Mouse (Mus musculus) intestine, embryonic 15.5 days (tissue): ENCODE measurements at regions not wholly inside any gene's neighbourhood (a gene's known extent, or its start where the extent isn't known, plus 50 kb on each side); places are given as distances from the start of the nearest gene placed in this dataset.
A peak's percentile ranks its signal among the peaks of the same experiment; 100 is the strongest.
"Not testable (repeated sequence)": the region's sequence is repeated elsewhere in the genome, so short reads cannot be mapped to it uniquely, and the experiment has no call there.

Source experiments
- ATAC-seq: fragments of 200-750 bp; cut with Nextera tagmentation; 2 replicates; pipeline ENCODE4 v1.8.0; 2017; ENCODE audit warnings: moderate TSS enrichment, moderate library complexity
- H3K27ac ChIP-seq: fragments of 300-500 bp; sonication (generic); 2 replicates; pipeline ENCODE4 v1.5.1; 2015; ENCODE audit warnings: mild to moderate bottlenecking, inconsistent platforms
- H3K27me3 ChIP-seq: fragments of 300-500 bp; sonication (generic); replicated peaks from 2 replicates; pipeline ENCODE4 v1.6.1; 2015; ENCODE audit warnings: inconsistent platforms
- H3K36me3 ChIP-seq: fragments of 300-500 bp; sonication (generic); 2 replicates; pipeline ENCODE4 v1.6.1; 2015; ENCODE audit warnings: inconsistent platforms
- H3K4me1 ChIP-seq: fragments of 300-500 bp; sonication (generic); replicated peaks from 2 replicates; pipeline ENCODE4 v1.6.1; 2015; ENCODE audit warnings: inconsistent platforms
- H3K4me2 ChIP-seq: fragments of 300-500 bp; sonication (generic); replicated peaks from 2 replicates; pipeline ENCODE4 v1.6.1; 2015; ENCODE audit warnings: mild to moderate bottlenecking, inconsistent platforms
- H3K4me3 ChIP-seq: fragments of 300-500 bp; sonication (generic); replicated peaks from 2 replicates; pipeline ENCODE4 v1.5.1; 2015; ENCODE audit warnings: inconsistent platforms
- H3K9ac ChIP-seq: fragments of 300-500 bp; sonication (generic); 2 replicates; pipeline ENCODE4 v1.6.1; 2015; ENCODE audit warnings: inconsistent platforms
- H3K9me3 ChIP-seq: fragments of 300-500 bp; sonication (generic); 2 replicates; pipeline ENCODE4 v1.6.1; 2016; ENCODE audit warnings: inconsistent platforms
- WGBS: fragments of 180-500 bp; shearing (Covaris S2); methylation state at CpG from one replicate; pipeline ENCODE4 v1.1.7; 2015; 5-methylcytosine and 5-hydroxymethylcytosine counted together

- Histone ChIP-seq H3K36me3 (no peaks in the 10 kb centered on the region), H3K4me3 (no peak overlapping the region), H3K9ac (no peak overlapping the region), H3K4me1 (no peaks in the 10 kb centered on the region), H3K27ac (no peak overlapping the region), H3K9me3 (no peaks in the 10 kb centered on the region), H3K27me3 (no peaks in the 10 kb centered on the region), H3K4me2 (no peak overlapping the region)
- peak; percentile 25; the same call in 1 of the 2 replicates for ATAC-seq
- 78% methylated on average over 5 of the region's 5 CpGs for WGBS
Observed at GRCm38 (mm10) chr4:93555787-93556760, 220.8 kb upstream of the Tusc1 start.

DNA sequence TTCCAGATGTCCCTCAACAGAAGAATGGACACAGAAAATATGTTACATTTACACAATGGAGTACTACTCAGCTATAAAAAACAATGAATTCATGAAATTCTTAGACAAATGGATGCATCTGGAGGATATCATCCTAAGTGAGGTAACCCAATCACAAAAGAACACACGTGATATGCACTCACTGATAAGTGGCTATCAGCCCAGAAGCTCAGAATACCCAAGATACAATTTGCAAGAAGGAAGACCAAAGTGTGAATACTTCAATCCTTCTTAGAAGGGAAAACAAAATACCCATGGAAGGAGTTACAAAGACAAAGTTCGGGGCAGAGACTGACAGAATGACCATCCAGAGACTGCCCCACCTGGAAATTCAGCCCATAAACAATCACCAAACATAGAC lies 219.9 kb upstream of the Tusc1 start:
- not testable (repeated sequence) for H3K9me3 ChIP-seq, H3K27me3 ChIP-seq, ATAC-seq, H3K4me3 ChIP-seq, H3K9ac ChIP-seq, H3K4me2 ChIP-seq, H3K36me3 ChIP-seq, H3K27ac ChIP-seq, H3K4me1 ChIP-seq
- WGBS, result 78% methylated on average over 2 of the region's 2 CpGs

DNA sequence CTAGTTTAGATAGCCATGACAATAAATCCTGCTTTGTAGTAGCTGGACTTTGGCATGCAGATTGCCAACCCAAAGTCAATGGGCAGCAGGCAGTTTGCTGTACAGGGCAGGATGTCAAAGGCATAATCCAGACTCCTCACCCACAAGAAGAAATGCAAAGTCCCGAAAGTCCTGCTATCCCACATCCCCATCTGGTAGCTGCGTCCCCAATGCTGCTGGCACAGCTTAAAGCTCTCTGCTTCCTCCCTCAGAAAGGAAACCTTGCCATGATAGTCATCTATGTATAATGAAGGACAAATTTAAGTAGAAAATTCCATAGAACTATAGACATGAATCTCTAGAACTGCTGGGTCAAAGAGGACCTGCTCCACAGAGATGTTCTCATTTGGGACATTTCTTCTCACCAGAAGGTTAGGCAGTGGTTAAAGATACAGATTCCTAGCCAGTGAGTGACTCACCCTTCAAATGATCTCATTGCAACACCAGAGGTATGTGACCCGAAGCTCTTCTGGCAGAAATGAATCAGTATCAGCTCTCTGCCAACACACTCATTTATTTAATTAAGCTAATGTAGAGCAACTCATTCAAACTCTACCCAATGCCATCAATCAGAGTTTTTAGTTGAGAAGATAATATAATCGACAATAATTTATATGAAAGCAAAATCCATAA lies 217.3 kb upstream of the Tusc1 start:
- WGBS, result 73% methylated on average over 4 of the region's 4 CpGs
- no peaks in the 10 kb centered on the region for H3K27me3 ChIP-seq
- H3K4me3 ChIP-seq, result no peak overlapping the region
- H3K9ac ChIP-seq, result no peak overlapping the region
- H3K4me1 ChIP-seq, result no peaks in the 10 kb centered on the region
- H3K27ac ChIP-seq, result no peak overlapping the region
- ATAC-seq, result no peak
- no peaks in the 10 kb centered on the region for H3K9me3 ChIP-seq
- H3K4me2 ChIP-seq, result no peak overlapping the region
- no peaks in the 10 kb centered on the region for H3K36me3 ChIP-seq

DNA sequence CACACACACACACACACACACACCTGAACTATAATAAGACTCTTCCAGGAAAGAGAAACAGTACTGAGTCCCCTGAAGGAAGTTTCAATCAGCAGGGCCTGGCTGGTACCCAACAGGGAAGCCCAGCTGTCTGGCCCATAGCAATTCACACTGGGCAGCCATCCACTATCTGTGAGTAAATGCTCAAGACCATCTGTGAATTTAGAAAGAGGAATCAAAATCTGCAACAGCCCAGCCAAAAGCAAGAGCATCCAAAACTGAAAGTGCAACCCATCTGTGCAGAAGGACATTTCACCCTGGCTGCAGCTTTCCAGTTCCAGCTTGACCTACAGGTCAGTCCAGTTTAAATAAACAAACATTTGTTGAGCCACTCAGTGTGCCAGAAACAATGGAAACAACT lies 215.8 kb upstream of the Tusc1 start:
- no peak overlapping the region for H3K4me2 ChIP-seq
- H3K9me3 ChIP-seq, result no peaks in the 10 kb centered on the region
- H3K4me3 ChIP-seq, result no peak overlapping the region
- H3K27ac ChIP-seq, result no peak overlapping the region
- H3K36me3 ChIP-seq, result no peaks in the 10 kb centered on the region
- no peak overlapping the region for H3K9ac ChIP-seq
- no peaks in the 10 kb centered on the region for H3K4me1 ChIP-seq
- H3K27me3 ChIP-seq, result no peaks in the 10 kb centered on the region
- no peak for ATAC-seq

- Histone ChIP-seq H3K4me3 (no peak overlapping the region), H3K27me3 (no peaks in the 10 kb centered on the region), H3K4me2 (no peak overlapping the region), H3K4me1 (no peaks in the 10 kb centered on the region), H3K27ac (no peak overlapping the region), H3K9me3 (no peaks in the 10 kb centered on the region), H3K36me3 (no peaks in the 10 kb centered on the region), H3K9ac (no peak overlapping the region)
- ATAC-seq, result no peak
- WGBS, result 37% methylated on average over 4 of the region's 4 CpGs
Observed at GRCm38 (mm10) chr4:93540588-93540987, 205.3 kb upstream of the Tusc1 start.

- no peaks in the 10 kb centered on the region for H3K9me3 ChIP-seq
- H3K9ac ChIP-seq, result no peak overlapping the region
- H3K4me1 ChIP-seq, result no peaks in the 10 kb centered on the region
- H3K27ac ChIP-seq, result no peak overlapping the region
- ATAC-seq, result no peak
- no peak overlapping the region for H3K4me2 ChIP-seq
- no peak overlapping the region for H3K4me3 ChIP-seq
- no peaks in the 10 kb centered on the region for H3K27me3 ChIP-seq
- H3K36me3 ChIP-seq, result no peaks in the 10 kb centered on the region
- 83% methylated on average over 2 of the region's 2 CpGs for WGBS
Observed at GRCm38 (mm10) chr4:93527382-93527781, 192.1 kb upstream of the Tusc1 start.

DNA sequence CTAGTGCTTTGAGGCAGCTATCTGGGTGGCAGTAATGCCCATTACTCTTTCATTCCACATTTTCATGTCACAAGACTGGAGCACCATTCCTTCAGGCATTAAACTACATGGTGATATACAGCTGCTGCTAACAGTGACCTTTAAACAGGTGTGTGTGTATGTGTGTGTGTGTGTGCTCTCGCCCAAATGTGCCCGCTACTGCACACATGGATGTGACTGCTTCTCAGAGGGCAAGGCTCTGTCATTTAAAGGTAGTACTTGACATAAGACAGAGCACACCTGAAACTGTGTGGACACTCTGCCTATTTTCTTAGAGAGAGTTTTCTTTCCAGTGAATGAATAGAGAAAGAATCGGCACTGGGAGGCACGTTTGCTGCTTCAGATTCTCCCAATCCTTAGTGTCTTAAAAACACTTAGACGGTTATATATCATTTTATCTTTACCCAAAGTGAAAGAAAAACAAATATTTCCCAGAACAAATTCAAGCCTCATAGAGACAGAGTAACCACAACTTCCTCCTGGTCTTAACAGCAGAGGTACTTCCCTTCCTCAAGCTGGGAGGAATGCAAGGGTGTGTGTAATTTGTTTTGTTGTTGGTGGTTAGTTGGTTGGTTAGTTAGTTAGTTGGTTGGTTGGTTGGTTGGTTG lies 185.3 kb upstream of the Tusc1 start:
- 71% methylated on average over 5 of the region's 5 CpGs for WGBS
- H3K4me1 ChIP-seq, result no peaks in the 10 kb centered on the region
- no peak for ATAC-seq
- H3K36me3 ChIP-seq, result no peaks in the 10 kb centered on the region
- H3K27ac ChIP-seq, result no peak overlapping the region
- no peaks in the 10 kb centered on the region for H3K27me3 ChIP-seq
- H3K4me2 ChIP-seq, result no peak overlapping the region
- H3K9ac ChIP-seq, result no peak overlapping the region
- H3K4me3 ChIP-seq, result no peak overlapping the region
- H3K9me3 ChIP-seq, result no peaks in the 10 kb centered on the region

- ATAC-seq, result no peak
- H3K27me3 ChIP-seq, result no peaks in the 10 kb centered on the region
- WGBS, result 92% methylated on average over 5 of the region's 5 CpGs
- no peak overlapping the region for H3K27ac ChIP-seq
- H3K9me3 ChIP-seq, result no peaks in the 10 kb centered on the region
- H3K4me3 ChIP-seq, result no peak overlapping the region
- H3K9ac ChIP-seq, result no peak overlapping the region
- no peak overlapping the region for H3K4me2 ChIP-seq
- no peaks in the 10 kb centered on the region for H3K36me3 ChIP-seq
- no peaks in the 10 kb centered on the region for H3K4me1 ChIP-seq
Observed at GRCm38 (mm10) chr4:93518925-93519324, 183.6 kb upstream of the Tusc1 start.

DNA sequence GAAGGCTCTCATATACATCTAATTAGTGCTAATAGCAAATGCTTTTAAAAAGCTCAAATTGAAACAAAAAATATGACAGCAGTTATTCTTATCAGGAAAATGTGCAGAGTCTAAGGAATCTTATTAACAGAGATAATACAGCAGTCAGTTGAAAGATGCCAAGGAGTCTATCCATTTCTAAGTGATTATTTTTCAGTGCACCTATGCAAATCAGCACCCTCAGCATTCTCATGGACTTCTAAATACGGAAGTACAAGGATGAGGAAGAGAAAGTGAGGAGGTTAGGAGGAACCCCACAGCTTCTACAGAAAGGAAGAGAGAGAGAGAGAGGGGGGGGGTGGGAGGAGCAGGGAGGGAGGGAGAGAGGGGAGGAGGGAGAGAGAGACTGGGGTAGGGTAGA lies 175.5 kb upstream of the Tusc1 start:
- Histone ChIP-seq H3K4me1 (no peaks in the 10 kb centered on the region), H3K4me2 (no peak overlapping the region), H3K9ac (no peak overlapping the region), H3K27ac (no peak overlapping the region), H3K27me3 (no peaks in the 10 kb centered on the region), H3K4me3 (no peak overlapping the region), H3K36me3 (no peaks in the 10 kb centered on the region), H3K9me3 (no peaks in the 10 kb centered on the region)
- WGBS, result 48% methylated on average over 1 of the region's 1 CpGs
- no peak for ATAC-seq

DNA sequence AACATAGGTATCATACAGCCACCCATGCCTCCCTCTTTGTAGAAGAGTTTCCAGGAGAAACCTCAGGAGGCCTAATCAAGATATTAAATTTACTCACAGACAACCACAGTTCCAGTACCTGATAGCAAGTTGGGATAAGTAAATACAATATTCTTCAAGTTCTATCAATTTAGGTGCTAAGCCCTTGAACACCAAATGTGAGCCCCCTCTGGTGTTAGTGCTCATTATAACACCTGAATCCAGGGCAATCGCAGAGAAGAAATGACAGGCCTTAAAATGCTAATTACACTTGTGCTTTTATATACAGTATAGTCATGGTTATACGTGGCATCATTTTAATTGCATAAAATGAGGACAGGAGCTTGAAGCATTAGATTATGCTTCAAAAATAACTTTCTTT lies 161.6 kb upstream of the Tusc1 start:
- Histone ChIP-seq H3K9ac (no peak overlapping the region), H3K9me3 (no peaks in the 10 kb centered on the region), H3K27me3 (no peaks in the 10 kb centered on the region), H3K36me3 (no peaks in the 10 kb centered on the region), H3K4me2 (no peak overlapping the region), H3K4me1 (no peaks in the 10 kb centered on the region), H3K4me3 (no peak overlapping the region), H3K27ac (no peak overlapping the region)
- WGBS, result 80% methylated on average over 2 of the region's 2 CpGs
- ATAC-seq, result no peak

DNA sequence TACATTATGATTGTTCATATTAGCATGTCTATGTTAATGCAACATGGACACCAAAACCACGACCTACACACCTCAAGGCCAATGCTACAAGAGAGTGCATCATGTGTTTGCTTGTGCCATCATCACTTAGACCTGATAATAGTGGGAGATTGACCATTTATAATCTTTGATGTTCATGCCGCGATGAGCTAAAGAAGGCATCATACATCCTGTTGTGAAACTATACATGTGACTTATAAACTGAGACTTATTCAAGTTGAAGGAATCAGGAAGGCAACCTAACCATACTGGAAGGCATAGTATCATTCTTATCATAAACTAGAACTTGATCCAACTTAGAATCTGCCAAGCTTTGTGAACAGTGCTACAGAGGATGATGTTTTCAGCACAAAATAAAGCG lies 159.0 kb upstream of the Tusc1 start:
- Histone ChIP-seq H3K4me2 (no peak overlapping the region), H3K36me3 (no peaks in the 10 kb centered on the region), H3K27ac (no peak overlapping the region), H3K4me3 (no peak overlapping the region), H3K4me1 (no peaks in the 10 kb centered on the region), H3K27me3 (no peaks in the 10 kb centered on the region), H3K9ac (no peak overlapping the region), H3K9me3 (no peaks in the 10 kb centered on the region)
- ATAC-seq, result no peak
- 90% methylated on average over 4 of the region's 4 CpGs for WGBS

GRCm38 (mm10) chr4:93493905-93494304 lies 158.6 kb upstream of the Tusc1 start:
- WGBS, result 74% methylated on average over 2 of the region's 2 CpGs
- Histone ChIP-seq H3K27ac (no peak overlapping the region), H3K27me3 (no peaks in the 10 kb centered on the region), H3K4me3 (no peak overlapping the region), H3K4me1 (no peaks in the 10 kb centered on the region), H3K4me2 (no peak overlapping the region), H3K9ac (no peak overlapping the region), H3K36me3 (no peaks in the 10 kb centered on the region), H3K9me3 (no peaks in the 10 kb centered on the region)
- ATAC-seq, result no peak
